Mouse (Mus musculus) cerebral cortex, adult 2 months (tissue): ENCODE results near the gene E430018J23Rik.

Experiments used
- WGBS: fragments of 180-500 bp; shearing (Covaris S2); methylation state at CpG from one replicate; pipeline ENCODE4 v1.1.7; 2018; 5-methylcytosine and 5-hydroxymethylcytosine counted together

The E430018J23Rik gene

GRCm38 (mm10) chr7:127375271-127376245 lies 17.9 kb downstream of the E430018J23Rik start, which contains the start of gene Zfp747:
Zfp747 (minus strand) TSS chr7:127376050.
- 1% methylated on average over 49 of the region's 49 CpGs for WGBS

GRCm38 (mm10) chr7:127371870-127372269 lies 21.6 kb downstream of the E430018J23Rik start:
- WGBS: 83% methylated on average over 3 of the region's 3 CpGs

GRCm38 (mm10) chr7:127371213-127371612 lies 22.2 kb downstream of the E430018J23Rik start:
- WGBS: 87% methylated on average over 2 of the region's 2 CpGs

- WGBS: 88% methylated on average over 3 of the region's 3 CpGs
Observed at GRCm38 (mm10) chr7:127366249-127366648, 27.2 kb downstream of the E430018J23Rik start.

- 73% methylated on average over 4 of the region's 4 CpGs for WGBS
Observed at GRCm38 (mm10) chr7:127364166-127364565, 29.3 kb downstream of the E430018J23Rik start.

- 11% methylated on average over 24 of the region's 24 CpGs for WGBS
Observed at GRCm38 (mm10) chr7:127363475-127363921, 29.9 kb downstream of the E430018J23Rik start.

- WGBS: 13% methylated on average over 13 of the region's 13 CpGs
Observed at GRCm38 (mm10) chr7:127362418-127362817, 31.0 kb downstream of the E430018J23Rik start.

- WGBS: 65% methylated on average over 13 of the region's 13 CpGs
Observed at GRCm38 (mm10) chr7:127361449-127361848, 32.0 kb downstream of the E430018J23Rik start.

GRCm38 (mm10) chr7:127360265-127360664 lies 33.2 kb downstream of the E430018J23Rik start:
- 83% methylated on average over 4 of the region's 4 CpGs for WGBS

GRCm38 (mm10) chr7:127358472-127358871 lies 35.0 kb downstream of the E430018J23Rik start:
- 75% methylated on average over 4 of the region's 4 CpGs for WGBS

- WGBS: 30% methylated on average over 2 of the region's 2 CpGs
Observed at GRCm38 (mm10) chr7:127357871-127358270, 35.6 kb downstream of the E430018J23Rik start.

- 82% methylated on average over 3 of the region's 3 CpGs for WGBS
Observed at GRCm38 (mm10) chr7:127355796-127356195, 37.6 kb downstream of the E430018J23Rik start.

GRCm38 (mm10) chr7:127351230-127352004 lies 42.0 kb downstream of the E430018J23Rik start:
- 79% methylated on average over 5 of the region's 5 CpGs for WGBS

GRCm38 (mm10) chr7:127346676-127347075 lies 46.8 kb downstream of the E430018J23Rik start:
- 18% methylated on average over 8 of the region's 8 CpGs for WGBS

- whole genome bisulfite sequencing: under 1% methylated on average over 71 of the region's 76 CpGs
Observed at GRCm38 (mm10) chr7:127345512-127346325, 47.7 kb downstream of the E430018J23Rik start, which contains the start of gene Zfp768. Zfp768 (minus strand) TSS chr7:127345589.

- WGBS: under 1% methylated on average over 42 of the region's 42 CpGs
Observed at GRCm38 (mm10) chr7:127345092-127345491, 48.3 kb downstream of the E430018J23Rik start.

GRCm38 (mm10) chr7:127344371-127344770 lies 49.1 kb downstream of the E430018J23Rik start:
- WGBS: 87% methylated on average over 8 of the region's 8 CpGs

- 94% methylated on average over 38 of the region's 38 CpGs for WGBS
Observed at GRCm38 (mm10) chr7:127343351-127344019, 49.9 kb downstream of the E430018J23Rik start.

- 94% methylated on average over 7 of the region's 7 CpGs for WGBS
Observed at GRCm38 (mm10) chr7:127342888-127343287, 50.5 kb downstream of the E430018J23Rik start.

GRCm38 (mm10) chr7:127342332-127342731 lies 51.1 kb downstream of the E430018J23Rik start:
- 38% methylated on average over 4 of the region's 4 CpGs for WGBS

GRCm38 (mm10) chr7:127341861-127342260 lies 51.6 kb downstream of the E430018J23Rik start:
- 93% methylated on average over 6 of the region's 6 CpGs for WGBS
